Mouse (Mus musculus) urinary bladder, postnatal 25 days (tissue): ENCODE data around the gene Gm8050.
"Not testable (repeated sequence)": the region's sequence is repeated elsewhere in the genome, so short reads cannot be mapped to it uniquely, and the experiment has no call there.

Source experiments
- DNase-seq: peaks from one replicate; pipeline ENCODE4 v3.0.0; 2022; ENCODE audit warnings: low spot score

Gm8050 gene

DNA sequence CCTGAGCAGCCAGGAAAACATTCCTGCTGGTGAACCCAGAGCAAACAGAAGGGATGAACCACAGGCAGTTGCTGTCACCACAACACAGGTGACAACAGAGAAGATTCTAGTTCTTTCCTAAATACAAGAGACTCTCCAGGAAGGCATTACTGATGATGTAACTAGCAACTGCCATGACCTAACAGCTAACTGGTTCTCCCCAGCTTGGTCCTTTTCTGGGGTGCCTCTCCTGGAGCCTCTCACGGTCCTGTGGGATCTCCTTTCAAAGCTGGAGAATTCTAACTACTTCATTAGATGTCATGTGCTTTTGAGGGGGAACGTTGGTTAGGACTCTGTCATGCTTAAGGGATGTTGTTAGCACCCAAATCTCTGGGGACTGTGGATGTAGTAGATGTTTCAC, at the start of gene Gm8050:
Gm8050 (minus strand) TSS at position 101 of the 400 bp plus-strand sequence.
- not testable (repeated sequence) for DNase-seq

DNA sequence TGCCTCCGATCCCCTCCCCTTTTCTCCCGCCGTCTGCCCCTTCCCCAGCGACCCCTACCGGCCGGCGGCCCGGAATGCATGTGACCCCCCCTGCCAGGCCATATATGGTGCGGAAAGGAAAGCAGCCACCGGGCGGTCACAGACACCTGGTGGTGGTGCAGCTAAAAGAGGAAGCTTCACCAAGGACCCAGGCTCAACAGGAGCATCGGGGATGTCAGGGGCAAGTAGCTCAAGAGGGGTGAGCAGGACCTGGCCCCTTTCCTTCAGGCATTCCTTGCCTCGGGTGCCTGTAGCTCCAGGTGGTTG, 37.1 kb upstream of the Gm8050 start:
- peak; percentile 2 for DNase-seq

DNA sequence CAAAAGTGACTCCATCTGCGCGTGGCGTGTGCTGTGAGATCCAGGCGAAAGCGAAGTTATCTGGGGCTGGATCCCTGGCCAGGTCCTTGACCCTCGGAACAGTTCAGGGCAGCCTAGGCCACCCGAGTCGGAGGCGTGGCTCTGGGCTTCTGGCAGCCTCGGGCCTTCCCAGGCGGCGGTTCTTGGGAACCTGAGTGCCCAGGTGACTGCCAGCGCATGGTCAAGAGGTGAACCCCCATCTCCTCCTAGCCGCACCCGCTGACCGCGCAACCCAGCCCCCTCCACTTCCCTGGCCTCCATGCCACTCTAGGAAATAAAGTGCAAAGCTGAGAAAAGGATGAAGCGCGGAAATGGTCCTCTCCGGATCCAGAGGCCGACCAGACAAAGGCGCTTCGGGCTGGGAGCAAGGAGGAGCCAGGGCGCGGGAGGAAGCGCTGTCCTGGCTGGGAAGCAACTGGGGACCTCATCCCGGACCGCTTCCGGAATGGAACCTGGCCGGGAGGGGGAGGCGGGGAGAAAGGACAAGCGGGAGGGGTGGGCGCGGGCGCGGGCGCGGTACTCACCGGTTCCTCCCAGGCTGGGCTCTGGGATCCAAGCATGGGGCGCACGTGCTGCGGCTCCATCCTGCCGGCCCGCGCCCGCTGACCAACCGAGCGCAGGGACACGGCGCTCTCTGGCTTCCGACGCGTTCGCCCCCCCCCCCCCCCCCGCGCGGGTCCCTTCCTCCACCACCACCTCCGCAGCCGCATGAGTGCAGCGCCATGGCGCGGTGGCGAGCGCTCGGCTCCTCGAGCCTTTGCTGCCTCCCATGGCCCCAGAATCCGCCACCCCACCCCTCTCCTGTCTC, 36.6 kb upstream of the Gm8050 start:
- peak; percentile 2 for DNase-seq

DNA sequence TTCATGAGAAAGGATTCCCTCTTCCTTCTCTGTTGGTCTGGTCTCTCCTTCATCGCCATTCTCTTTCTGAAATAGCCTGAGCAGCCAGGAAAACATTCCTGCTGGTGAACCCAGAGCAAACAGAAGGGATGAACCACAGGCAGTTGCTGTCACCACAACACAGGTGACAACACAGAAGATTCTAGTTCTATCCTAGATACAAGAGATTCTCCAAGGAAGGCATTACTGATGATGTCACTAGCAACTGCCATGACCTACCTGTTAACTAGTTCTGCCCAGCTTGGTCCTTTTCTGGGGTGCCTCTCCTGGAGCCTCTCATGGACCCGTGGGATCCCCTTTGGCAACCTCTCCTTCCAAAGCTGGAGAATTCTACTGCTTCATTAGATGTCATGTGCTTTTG, 22.2 kb upstream of the Gm8050 start, which contains the start of gene Gm3636:
Gm3636 (minus strand) TSS at position 101 of the 400 bp plus-strand sequence.
- not testable (repeated sequence) for DNase-seq

DNA sequence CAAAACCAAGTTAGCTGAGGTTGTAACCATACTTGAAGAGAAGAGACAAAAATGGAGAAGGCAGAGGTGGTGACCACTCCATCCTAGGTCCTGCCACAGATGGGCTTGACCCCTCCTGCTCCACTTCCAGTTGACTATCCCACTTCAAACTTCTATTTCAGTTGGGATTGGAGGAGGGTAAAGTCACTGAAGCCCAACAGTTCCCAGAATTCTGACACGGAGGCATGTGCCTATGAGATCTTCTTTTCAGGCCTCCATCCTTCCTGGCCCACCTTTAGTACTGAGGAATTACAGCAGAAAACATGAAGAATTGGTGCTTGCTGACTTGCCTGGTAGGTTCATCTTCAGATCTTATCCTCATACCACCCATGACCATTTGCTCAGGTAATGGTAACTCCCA, 36.0 kb downstream of the Gm8050 start, which contains the start of gene Gm10251:
Gm10251 (minus strand) TSS at position 101 of the 400 bp plus-strand sequence.
- not testable (repeated sequence) for DNase-seq
